Mouse (Mus musculus) kidney, adult 11 months (tissue): Measurements from ENCODE around the gene Il1rn.

Source experiments
- DNase-seq: peaks from one replicate; pipeline ENCODE4 v3.0.0; 2022

Il1rn gene

GRCm38 (mm10) chr2:24336545-24336944 lies at the start of gene Il1rn:
TSS of gene Il1rn (plus strand) at chr2:24336853.
- DNase-seq, result no peak

GRCm38 (mm10) chr2:24290896-24291295 lies 45.8 kb upstream of the Il1rn start, which contains the start of gene Il1f10:
TSS of gene Il1f10 (plus strand) at chr2:24291196.
- DNase-seq, result no peak

- no peak for DNase-seq
Measured at GRCm38 (mm10) chr2:24294616-24295015, 42.0 kb upstream of the Il1rn start.

- DNase-seq, result no peak
Measured at GRCm38 (mm10) chr2:24296837-24297236, 39.8 kb upstream of the Il1rn start.

- no peak for DNase-seq
Measured at GRCm38 (mm10) chr2:24311302-24312001, 25.2 kb upstream of the Il1rn start.

- no peak for DNase-seq
Measured at GRCm38 (mm10) chr2:24316919-24317318, 19.7 kb upstream of the Il1rn start.

- DNase-seq, result no peak
Measured at GRCm38 (mm10) chr2:24317919-24318598, 18.6 kb upstream of the Il1rn start.

- DNase-seq, result peak; percentile 13
Measured at GRCm38 (mm10) chr2:24335333-24335732, 1.3 kb upstream of the Il1rn start.

GRCm38 (mm10) chr2:24341395-24341885 lies 4.8 kb downstream of the Il1rn start:
- DNase-seq, result no peak

GRCm38 (mm10) chr2:24344619-24345018 lies 8.0 kb downstream of the Il1rn start:
- DNase-seq, result no peak

GRCm38 (mm10) chr2:24345056-24345455 lies 8.4 kb downstream of the Il1rn start:
- DNase-seq, result no peak

- DNase-seq, result no peak
Measured at GRCm38 (mm10) chr2:24347926-24348325, 11.3 kb downstream of the Il1rn start.

GRCm38 (mm10) chr2:24351159-24351558 lies 14.5 kb downstream of the Il1rn start:
- DNase-seq, result no peak

- DNase-seq, result no peak
Measured at GRCm38 (mm10) chr2:24353042-24353441, 16.4 kb downstream of the Il1rn start.

GRCm38 (mm10) chr2:24357642-24358041 lies 21.0 kb downstream of the Il1rn start:
- no peak for DNase-seq

- DNase-seq, result no peak
Measured at GRCm38 (mm10) chr2:24359347-24359746, 22.7 kb downstream of the Il1rn start.

- DNase-seq, result no peak
Measured at GRCm38 (mm10) chr2:24363818-24364217, 27.2 kb downstream of the Il1rn start.

- DNase-seq, result no peak
Measured at GRCm38 (mm10) chr2:24366214-24366975, 29.7 kb downstream of the Il1rn start.

- peak; percentile 68 for DNase-seq
Measured at GRCm38 (mm10) chr2:24367030-24367894, 30.6 kb downstream of the Il1rn start, which contains the start of gene Psd4. TSS of gene Psd4 (plus strand) at chr2:24367580.

GRCm38 (mm10) chr2:24367895-24368261 lies 31.2 kb downstream of the Il1rn start:
- no peak for DNase-seq

- no peak for DNase-seq
Measured at GRCm38 (mm10) chr2:24378747-24379450, 42.2 kb downstream of the Il1rn start.
